Mouse (Mus musculus): ENCODE results near the gene Lce1l. TPM values are rescaled to one million over a fixed set of nuclear protein-coding genes. Genes with fewer than 3 reads are reported as not detected.

Lce1l gene
- total RNA-seq (2023), result not detected

DNA sequence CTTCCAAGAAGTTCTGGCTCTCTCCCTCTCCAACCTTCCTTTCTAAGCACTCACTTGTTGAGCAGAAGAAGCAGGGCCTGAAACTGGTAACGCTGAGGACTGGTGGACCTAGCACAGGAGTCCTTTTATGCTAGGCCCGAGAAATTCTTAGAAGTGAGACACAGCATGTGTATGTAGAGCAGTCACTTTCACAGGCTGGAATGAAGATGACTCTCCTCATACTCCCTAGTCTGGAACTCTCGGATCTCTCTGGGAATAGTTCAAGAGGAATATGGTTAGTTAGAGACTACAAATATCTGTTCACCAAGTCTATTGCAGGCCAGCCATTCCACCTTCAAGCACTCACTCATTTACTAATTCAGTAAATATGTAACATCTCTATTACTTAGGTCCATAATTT, at the start of gene Lce1l:
TSS of gene Lce1l (minus strand) at position 101 of the 400 bp plus-strand sequence.

DNA sequence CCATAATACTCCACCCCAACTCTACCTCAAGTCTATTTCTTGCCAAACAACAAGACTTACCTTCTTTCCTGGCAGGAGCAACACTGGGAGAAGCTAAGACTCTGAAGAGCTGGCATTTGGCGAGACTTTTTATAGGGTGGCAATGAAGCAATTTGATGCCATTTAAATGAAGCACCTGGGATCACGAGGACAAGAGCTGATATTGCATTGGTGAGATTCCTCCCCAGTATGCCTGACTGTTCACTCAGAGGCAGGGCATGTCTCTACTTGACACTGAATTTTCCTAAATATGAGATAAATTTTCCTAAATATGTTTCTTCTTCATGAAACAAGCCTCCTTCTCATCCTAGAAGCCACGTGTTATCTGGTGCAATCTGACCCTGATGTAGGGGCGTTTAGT, 19.0 kb upstream of the Lce1l start, which contains the start of gene 2310050C09Rik:
TSS of gene 2310050C09Rik (minus strand) at position 101 of the 400 bp plus-strand sequence.

DNA sequence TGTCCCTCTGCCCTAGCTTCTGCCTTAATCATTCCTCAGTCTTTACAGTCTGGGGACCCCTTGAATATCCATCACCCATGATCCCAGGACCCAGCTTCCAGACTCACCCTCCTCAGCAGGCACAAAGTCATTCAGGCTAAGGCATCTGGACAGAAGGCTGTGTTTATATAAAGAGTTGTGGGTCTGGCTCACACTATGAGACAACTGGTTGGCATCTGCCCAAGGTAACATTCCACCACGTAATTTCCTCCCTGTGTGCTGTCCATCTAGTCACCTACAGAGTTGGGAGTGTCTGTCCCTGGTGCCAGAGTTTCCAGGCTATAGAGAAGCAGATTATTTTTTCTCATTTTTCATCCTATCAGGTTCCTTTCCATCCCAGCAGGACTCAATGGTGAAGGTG, 24.0 kb downstream of the Lce1l start, which contains the start of gene Kprp:
TSS of gene Kprp (minus strand) at position 140 of the 400 bp plus-strand sequence.

DNA sequence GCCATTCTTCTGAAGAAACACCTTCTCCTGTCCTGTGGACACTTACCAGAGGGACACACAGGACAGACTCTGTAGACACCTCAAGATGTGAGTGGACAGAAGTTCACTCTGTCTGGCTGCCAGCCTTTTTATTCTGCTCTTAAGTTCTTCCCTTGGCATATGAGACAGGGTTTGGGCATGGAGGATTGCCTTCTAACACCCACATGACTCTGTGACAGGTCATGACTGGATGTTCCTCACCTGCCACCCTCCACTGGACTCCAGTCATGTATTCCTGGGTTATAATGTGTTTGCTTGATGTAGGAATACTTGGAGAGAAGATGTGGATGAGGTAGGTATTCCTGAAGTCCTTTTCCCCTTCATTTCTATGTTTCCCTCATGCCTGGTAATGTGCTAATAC, 43.3 kb downstream of the Lce1l start, which contains the start of gene Lce1k:
TSS of gene Lce1k (minus strand) at position 101 of the 400 bp plus-strand sequence.

Other genes starting within 250 kb of the Lce1l start
- gene 2210017I01Rik, start 243.8 kb downstream of the Lce1l start, total RNA-seq (2023), result not detected
- gene Lce6a, start 229.6 kb downstream of the Lce1l start, total RNA-seq (2023), result not detected
- gene Lce1a1, start 203.0 kb downstream of the Lce1l start, total RNA-seq (2023), result not detected
- not detected for gene Lce1b, start 194.4 kb downstream of the Lce1l start, total RNA-seq (2023)
- not detected for gene Lce1a2, start 181.0 kb downstream of the Lce1l start, total RNA-seq (2023)
- gene Lce1c, start 172.0 kb downstream of the Lce1l start, total RNA-seq (2023), result not detected
- gene Lce1d, start 164.1 kb downstream of the Lce1l start, total RNA-seq (2023), result not detected
- not detected for gene Lce1e, start 142.2 kb downstream of the Lce1l start, total RNA-seq (2023)
- gene Lce1f, start 130.9 kb downstream of the Lce1l start, total RNA-seq (2023), result not detected
- gene Gm38119, start 112.2 kb downstream of the Lce1l start, total RNA-seq (2023), result not detected
- not detected for gene Lce1g, start 98.9 kb downstream of the Lce1l start, total RNA-seq (2023)
- not detected for gene Lce1h, start 86.2 kb downstream of the Lce1l start, total RNA-seq (2023)
- gene Lce1i, start 72.4 kb downstream of the Lce1l start, total RNA-seq (2023), result not detected
- not detected for gene Lce1j, start 60.8 kb downstream of the Lce1l start, total RNA-seq (2023)
- gene Lce1k, start 43.4 kb downstream of the Lce1l start, total RNA-seq (2023), result not detected
- gene Kprp, start 24.0 kb downstream of the Lce1l start, total RNA-seq (2023), result not detected
- not detected for gene 2310050C09Rik, start 18.9 kb upstream of the Lce1l start, total RNA-seq (2023)
- not detected for gene Lce3a, start 74.9 kb upstream of the Lce1l start, total RNA-seq (2023)
- not detected for gene Lce3b, start 81.7 kb upstream of the Lce1l start, total RNA-seq (2023)
- not detected for gene Lce3c, start 93.2 kb upstream of the Lce1l start, total RNA-seq (2023)
- gene Lce3d, start 106.1 kb upstream of the Lce1l start, total RNA-seq (2023), result not detected
- gene Lce3e, start 115.8 kb upstream of the Lce1l start, total RNA-seq (2023), result not detected
- not detected for gene Lce3f, start 140.9 kb upstream of the Lce1l start, total RNA-seq (2023)
- not detected for gene Crct1, start 164.4 kb upstream of the Lce1l start, total RNA-seq (2023)
- not detected for gene Lce1m, start 167.8 kb upstream of the Lce1l start, total RNA-seq (2023)
- not detected for gene Gm4858, start 217.5 kb upstream of the Lce1l start, total RNA-seq (2023)

All from CD4-positive naive resting alpha-beta T cell, adult 76 days (primary cell).